Mouse (Mus musculus): Measurements from ENCODE around the gene Tyrobp. TPM values are rescaled to one million over a fixed set of nuclear protein-coding genes. Genes with fewer than 3 reads are reported as not detected.

Tyrobp gene
- total RNA-seq (2021), result 1 to 10 TPM; 2.6 to 5.7 TPM
- long read RNA-seq, experiment 1, partial matches to known transcripts, result 0 of 1 reads
- long read RNA-seq, experiment 1, other reads (novel, unspliced or antisense), result 0 of 1 reads
- long read RNA-seq, experiment 2, partial matches to known transcripts, result 1 of 6 reads
- long read RNA-seq, experiment 2, other reads (novel, unspliced or antisense), result 1 of 6 reads

- H3K4me3 ChIP-seq, result peak within 1 kb of the TSS; percentile 49
- no peak for DNase-seq
- no peak for TF ChIP-seq CTCF (IDR thresholded peaks at IDR 0.05)
- intact Hi-C loops (cut with DNase I), result no loop called here
- H3K27ac ChIP-seq, result peak within 1 kb of the TSS; percentile 51
Observed at GRCm38 (mm10) chr7:30413596-30413995, at the start of gene Tyrobp. Tyrobp (plus strand) TSS chr7:30413760.

- DNase-seq, result no peak
- no peak overlapping the region for H3K4me3 ChIP-seq
- intact Hi-C loops (cut with DNase I), result no loop called here
- TF ChIP-seq CTCF (IDR thresholded peaks at IDR 0.05), result no peak
- H3K27ac ChIP-seq, result no peak overlapping the region
Observed at GRCm38 (mm10) chr7:30367466-30367865, 46.1 kb upstream of the Tyrobp start.

GRCm38 (mm10) chr7:30373501-30373962 lies 40.0 kb upstream of the Tyrobp start:
- H3K27ac ChIP-seq, result peak overlapping the region; percentile 85
- TF ChIP-seq CTCF (IDR thresholded peaks at IDR 0.05), result peak; percentile 92
- H3K4me3 ChIP-seq, result peak overlapping the region; percentile 74
- DNase-seq, result peak; percentile 93
- intact Hi-C loops (cut with DNase I), result loop anchor here (2.0 to 5.0 kb wide), 2 partner anchors 59 to 119 kb away; partner anchors contain the start of gene Prodh2

- Histone ChIP-seq H3K4me3 (no peak overlapping the region), H3K27ac (no peak overlapping the region)
- DNase-seq, result no peak
- intact Hi-C loops (cut with DNase I), result no loop called here
- no peak for TF ChIP-seq CTCF (IDR thresholded peaks at IDR 0.05)
Observed at GRCm38 (mm10) chr7:30380061-30380460, 33.5 kb upstream of the Tyrobp start.

- DNase-seq, result no peak
- no peak for TF ChIP-seq CTCF (IDR thresholded peaks at IDR 0.05)
- Histone ChIP-seq H3K27ac (no peak overlapping the region), H3K4me3 (no peak overlapping the region)
- intact Hi-C loops (cut with DNase I), result no loop called here
Observed at GRCm38 (mm10) chr7:30384106-30384505, 29.5 kb upstream of the Tyrobp start.

GRCm38 (mm10) chr7:30392746-30393520 lies 20.6 kb upstream of the Tyrobp start:
- intact Hi-C loops (cut with DNase I), result no loop called here
- Histone ChIP-seq H3K27ac (no peak overlapping the region), H3K4me3 (no peak overlapping the region)
- no peak for TF ChIP-seq CTCF (IDR thresholded peaks at IDR 0.05)
- DNase-seq, result no peak

GRCm38 (mm10) chr7:30393631-30394030 lies 19.9 kb upstream of the Tyrobp start:
- Histone ChIP-seq H3K27ac (peak overlapping the region; percentile 40; the same call in 1 of the 2 replicates), H3K4me3 (no peak overlapping the region)
- TF ChIP-seq CTCF (IDR thresholded peaks at IDR 0.05), result no peak
- DNase-seq, result no peak
- intact Hi-C loops (cut with DNase I), result no loop called here

GRCm38 (mm10) chr7:30394379-30394778 lies 19.2 kb upstream of the Tyrobp start:
- Histone ChIP-seq H3K27ac (peak overlapping the region; percentile 40; the same call in 1 of the 2 replicates), H3K4me3 (no peak overlapping the region)
- no peak for DNase-seq
- TF ChIP-seq CTCF (IDR thresholded peaks at IDR 0.05), result no peak
- intact Hi-C loops (cut with DNase I), result no loop called here

- Histone ChIP-seq H3K27ac (no peak overlapping the region), H3K4me3 (no peak overlapping the region)
- no peak for DNase-seq
- intact Hi-C loops (cut with DNase I), result no loop called here
- TF ChIP-seq CTCF (IDR thresholded peaks at IDR 0.05), result peak; percentile 21; the same call in 1 of the 2 replicates
Observed at GRCm38 (mm10) chr7:30394871-30395270, 18.7 kb upstream of the Tyrobp start.

- no peak for DNase-seq
- H3K27ac ChIP-seq, result no peak overlapping the region
- H3K4me3 ChIP-seq, result no peak overlapping the region
- TF ChIP-seq CTCF (IDR thresholded peaks at IDR 0.05), result no peak
- intact Hi-C loops (cut with DNase I), result no loop called here
Observed at GRCm38 (mm10) chr7:30399671-30400070, 13.9 kb upstream of the Tyrobp start.

GRCm38 (mm10) chr7:30402343-30402742 lies 11.2 kb upstream of the Tyrobp start:
- TF ChIP-seq CTCF (IDR thresholded peaks at IDR 0.05), result no peak
- Histone ChIP-seq H3K27ac (no peak overlapping the region), H3K4me3 (no peak overlapping the region)
- intact Hi-C loops (cut with DNase I), result no loop called here
- DNase-seq, result no peak

GRCm38 (mm10) chr7:30408639-30409038 lies 4.9 kb upstream of the Tyrobp start:
- no peak for TF ChIP-seq CTCF (IDR thresholded peaks at IDR 0.05)
- intact Hi-C loops (cut with DNase I), result no loop called here
- no peak for DNase-seq
- Histone ChIP-seq H3K4me3 (no peak overlapping the region), H3K27ac (no peak overlapping the region)

GRCm38 (mm10) chr7:30409789-30410188 lies 3.8 kb upstream of the Tyrobp start:
- Histone ChIP-seq H3K27ac (no peak overlapping the region), H3K4me3 (no peak overlapping the region)
- no peak for DNase-seq
- intact Hi-C loops (cut with DNase I), result no loop called here
- TF ChIP-seq CTCF (IDR thresholded peaks at IDR 0.05), result no peak

Measured in gastrocnemius, adult 2 months (tissue).